ENCODE assay signal across 11 mouse cellular contexts in genomic region chr16:28694113-28694899, GRCm38 (mm10). TPM values are rescaled to one million over a fixed set of nuclear protein-coding genes. Genes with fewer than 3 reads are reported as not detected.
DNase-seq lines count a peak whose midpoint lies in the region; ATAC-seq and TF ChIP-seq lines count a peak whose summit lies in the region.
"Had no signal": no experiment of that assay in that cellular context is flagged by ENCODE, and none has a peak within 500 bp of the region (broad histone marks: within the 10 kb centered on the region; RNA-seq: fewer than 3 reads in every experiment).

No protein-coding gene starts in this region.

- H3K4me1 ChIP-seq in hindbrain, embryonic 14.5 days (replicated peaks; ENCODE audit: control insufficient read depth, insufficient read depth, low read length), result 0 out of 2 replicates have a peak, but pooled peaks cover 4% of the 10 kb centered on the region
- H3K4me1 ChIP-seq in hindbrain, embryonic 11.5 days (replicated peaks; ENCODE audit: control insufficient read depth, insufficient read depth, low read length), result no peaks in the 10 kb centered on the region
- H3K4me1 ChIP-seq in lung, postnatal 0 days (ENCODE audit: insufficient read depth, low read depth, low read length), result no peaks in the 10 kb centered on the region
- no peaks in the 10 kb centered on the region for H3K4me1 ChIP-seq in lung, adult 2 months (ENCODE audit: control insufficient read depth, insufficient read depth, low read length)
- no peaks in the 10 kb centered on the region for H3K4me1 ChIP-seq in embryonic fibroblast, embryonic 13.5 days (ENCODE audit: control insufficient read depth, insufficient read depth, low read length)
- H3K4me1 ChIP-seq in neural tube, embryonic 14.5 days (ENCODE audit: control insufficient read depth, insufficient read depth, low read length), result peaks cover 5% of the 10 kb centered on the region

- no peak overlapping the region for H3K4me2 ChIP-seq in hindbrain, embryonic 14.5 days (replicated peaks)
- H3K4me2 ChIP-seq in hindbrain, embryonic 11.5 days (replicated peaks; ENCODE audit: low read depth, low read length), result no peak overlapping the region
- H3K4me2 ChIP-seq in lung, postnatal 0 days (replicated peaks; ENCODE audit: low read depth, low read length), result no peak overlapping the region
- peak overlapping the region; percentile 11; the same call in 1 of the 2 replicates for H3K4me2 ChIP-seq in neural tube, embryonic 14.5 days (ENCODE audit: low read depth, low read length)
- H3K4me2 ChIP-seq: heart, embryonic 11.5 days; lung, embryonic 15.5 days had no signal

- TF ChIP-seq POLR2A in lung, adult 2 months (IDR thresholded peaks at IDR 0.05; ENCODE audit: borderline replicate concordance, extremely low read depth, low read depth, low read length), result no peak
- no peak for TF ChIP-seq POLR2A in embryonic fibroblast, embryonic 13.5 days (IDR thresholded peaks at IDR 0.05; ENCODE audit: low read depth, low read length)

- DNase-seq in hindbrain, embryonic 14.5 days (ENCODE audit: low spot score), result no peak
- DNase-seq in hindbrain, embryonic 11.5 days (ENCODE audit: low spot score), result no peak
- peak; percentile 20 for DNase-seq in lung, postnatal 0 days (ENCODE audit: low spot score)
- DNase-seq in lung, adult 2 months, result no peak
- DNase-seq in frontal cortex, postnatal 10 days (ENCODE audit: low spot score in 2 of 2), result no peak
- DNase-seq: adrenal gland, postnatal 14 days had no signal

- H3K9ac ChIP-seq in hindbrain, embryonic 14.5 days, result no peak overlapping the region
- H3K9ac ChIP-seq in hindbrain, embryonic 11.5 days (ENCODE audit: low read depth, low read length), result no peak overlapping the region
- H3K9ac ChIP-seq in lung, postnatal 0 days (replicated peaks; ENCODE audit: low read depth), result no peak overlapping the region
- no peak overlapping the region for H3K9ac ChIP-seq in neural tube, embryonic 14.5 days (replicated peaks; ENCODE audit: low read depth, low read length)
- H3K9ac ChIP-seq: lung, embryonic 15.5 days had no signal

- TF ChIP-seq CTCF in lung, postnatal 0 days (IDR thresholded peaks at IDR 0.05), result no peak
- no peak for TF ChIP-seq CTCF in lung, adult 2 months (IDR thresholded peaks at IDR 0.05; ENCODE audit: insufficient read depth, low read length)
- TF ChIP-seq CTCF in embryonic fibroblast, embryonic 13.5 days (IDR thresholded peaks at IDR 0.05; ENCODE audit: borderline replicate concordance, insufficient read depth, low read length), result no peak

- no peaks in the 10 kb centered on the region for H3K36me3 ChIP-seq in hindbrain, embryonic 14.5 days (replicated peaks; ENCODE audit: control insufficient read depth, insufficient read depth)
- no peaks in the 10 kb centered on the region for H3K36me3 ChIP-seq in hindbrain, embryonic 11.5 days (ENCODE audit: control insufficient read depth, insufficient read depth, low read length)
- no peaks in the 10 kb centered on the region for H3K36me3 ChIP-seq in lung, postnatal 0 days (ENCODE audit: insufficient read depth, low read length)
- H3K36me3 ChIP-seq in neural tube, embryonic 14.5 days (ENCODE audit: control insufficient read depth, insufficient read depth, low read length), result no peaks in the 10 kb centered on the region
- H3K36me3 ChIP-seq: G1E; lung, embryonic 15.5 days had no signal

- TF ChIP-seq EP300 in lung, postnatal 0 days (IDR thresholded peaks at IDR 0.05), result no peak

- H3K4me3 ChIP-seq in hindbrain, embryonic 14.5 days (replicated peaks; ENCODE audit: low read length), result no peak overlapping the region
- H3K4me3 ChIP-seq in hindbrain, embryonic 11.5 days (ENCODE audit: low read depth, low read length), result no peak overlapping the region
- H3K4me3 ChIP-seq in lung, postnatal 0 days (ENCODE audit: low read depth, low read length), result no peak overlapping the region
- no peak overlapping the region for H3K4me3 ChIP-seq in lung, adult 2 months (replicated peaks; ENCODE audit: extremely low read depth, low read depth, low read length)
- peak overlapping the region; percentile 38 for H3K4me3 ChIP-seq in embryonic fibroblast, embryonic 13.5 days (ENCODE audit: insufficient read depth, low read length)
- no peak overlapping the region for H3K4me3 ChIP-seq in neural tube, embryonic 14.5 days (ENCODE audit: low read depth, low read length)
- H3K4me3 ChIP-seq: lung, embryonic 15.5 days had no signal

- peak overlapping the region; percentile 55; the same call in 1 of the 2 replicates for H3K27ac ChIP-seq in hindbrain, embryonic 14.5 days
- no peak overlapping the region for H3K27ac ChIP-seq in hindbrain, embryonic 11.5 days (ENCODE audit: low read depth, low read length)
- H3K27ac ChIP-seq in lung, postnatal 0 days (ENCODE audit: low read length), result no peak overlapping the region
- H3K27ac ChIP-seq in embryonic fibroblast, embryonic 13.5 days (ENCODE audit: insufficient read depth, low read length), result no peak overlapping the region
- H3K27ac ChIP-seq in neural tube, embryonic 14.5 days (ENCODE audit: low read depth, low read length), result peak overlapping the region; percentile 45
- H3K27ac ChIP-seq: lung, embryonic 15.5 days had no signal

- 60% methylated on average over 15 of the region's 15 CpGs for WGBS in hindbrain, embryonic 14.5 days
- WGBS in hindbrain, embryonic 11.5 days, result 78% methylated on average over 15 of the region's 15 CpGs
- 51% methylated on average over 15 of the region's 15 CpGs for WGBS in lung, postnatal 0 days
- WGBS in lung, adult 2 months, result 59% methylated on average over 15 of the region's 15 CpGs
- WGBS in neural tube, embryonic 14.5 days, result 25% methylated on average over 15 of the region's 15 CpGs

- H3K9me3 ChIP-seq in hindbrain, embryonic 14.5 days (ENCODE audit: control insufficient read depth, low read length), result no peaks in the 10 kb centered on the region
- no peaks in the 10 kb centered on the region for H3K9me3 ChIP-seq in hindbrain, embryonic 11.5 days (ENCODE audit: control insufficient read depth, low read length)
- H3K9me3 ChIP-seq in lung, postnatal 0 days (ENCODE audit: low read length), result no peaks in the 10 kb centered on the region
- H3K9me3 ChIP-seq in neural tube, embryonic 14.5 days (ENCODE audit: control insufficient read depth, low read length), result no peaks in the 10 kb centered on the region
- H3K9me3 ChIP-seq: lung, embryonic 15.5 days had no signal

- no peak for ATAC-seq in hindbrain, embryonic 14.5 days (ENCODE audit: low FRiP score)
- no peak for ATAC-seq in hindbrain, embryonic 11.5 days (ENCODE audit: low FRiP score)
- ATAC-seq in lung, postnatal 0 days, result no peak
- peak; percentile 77; the same call in 1 of the 2 replicates for ATAC-seq in neural tube, embryonic 14.5 days (ENCODE audit: low read depth)

- H3K27me3 ChIP-seq in hindbrain, embryonic 14.5 days (ENCODE audit: control insufficient read depth, insufficient read depth, low read length), result no peaks in the 10 kb centered on the region
- H3K27me3 ChIP-seq in hindbrain, embryonic 11.5 days (ENCODE audit: control insufficient read depth, insufficient read depth, low read length), result no peaks in the 10 kb centered on the region
- no peaks in the 10 kb centered on the region for H3K27me3 ChIP-seq in lung, postnatal 0 days (replicated peaks; ENCODE audit: insufficient read depth, low read length)
- H3K27me3 ChIP-seq in neural tube, embryonic 14.5 days (ENCODE audit: control insufficient read depth, insufficient read depth, low read length), result no peaks in the 10 kb centered on the region
- H3K27me3 ChIP-seq: lung, embryonic 15.5 days had no signal

RNA-seq across cellular contexts. Expression of gene Fgf12, which starts 58.6 kb away (rescaled TPM):
- 59.4 and 68.5 TPM in 2 replicates for polyA plus RNA-seq in hindbrain, embryonic 14.5 days (2014; fragmentation: Nextera tagmentation; extraction: Ambion mirVana)
- 5.3 and 6.7 TPM in 2 replicates for polyA plus RNA-seq in hindbrain, embryonic 11.5 days (2014; fragmentation: Nextera tagmentation; extraction: Ambion mirVana)
- polyA plus RNA-seq in lung, postnatal 0 days (2015; fragmentation: Nextera tagmentation; extraction: Ambion mirVana), result 3.6 and 3.9 TPM in 2 replicates
- 0.95 and 1.1 TPM in 2 replicates for polyA plus RNA-seq in lung, adult 2 months (2012; rRNA removed)
- 0.49 TPM in 1 of 2 replicates, not detected in the other for polyA plus RNA-seq in embryonic fibroblast, embryonic 13.5 days (2011; ENCODE audit: insufficient read length, low read depth, missing spikeins)
- 56.6 and 79.8 TPM in 2 replicates for polyA plus RNA-seq in neural tube, embryonic 14.5 days (2014; fragmentation: Nextera tagmentation; extraction: Ambion mirVana)
- polyA plus RNA-seq: G1E had no signal

Comparison
In these comparisons a context has a peak if more than half of its experiments do, and no peak if none do; other contexts are left out.
1. H3K27ac ChIP-seq: peak in hindbrain, embryonic 14.5 days (single experiment) and neural tube, embryonic 14.5 days (single experiment); none in hindbrain, embryonic 11.5 days (single experiment), lung, postnatal 0 days (single experiment) and embryonic fibroblast, embryonic 13.5 days (single experiment).